16 mouse cellular contexts compared by ENCODE assay signal in genomic region chr3:32970257-32970656, GRCm38 (mm10).
DNase-seq lines count a peak whose midpoint lies in the region; ATAC-seq and TF ChIP-seq lines count a peak whose summit lies in the region.
"Had no signal": no experiment of that assay in that cellular context is flagged by ENCODE, and none has a peak within 500 bp of the region (broad histone marks: within the 10 kb centered on the region; RNA-seq: fewer than 3 reads in every experiment).

No protein-coding gene starts in this region.

- no peak overlapping the region for H3K4me2 ChIP-seq in forebrain, postnatal 0 days (ENCODE audit: low read depth)
- H3K4me2 ChIP-seq in forebrain, embryonic 12.5 days, result no peak overlapping the region
- H3K4me2 ChIP-seq: embryonic facial prominence, embryonic 13.5 days had no signal

- H3K27me3 ChIP-seq in forebrain, postnatal 0 days (ENCODE audit: insufficient read depth, low read length), result no peaks in the 10 kb centered on the region
- no peaks in the 10 kb centered on the region for H3K27me3 ChIP-seq in forebrain, embryonic 12.5 days
- H3K27me3 ChIP-seq: embryonic facial prominence, embryonic 13.5 days had no signal

- no peak overlapping the region for H3K4me3 ChIP-seq in forebrain, postnatal 0 days (ENCODE audit: low read depth, low read length)
- H3K4me3 ChIP-seq in forebrain, embryonic 12.5 days (replicated peaks), result no peak overlapping the region
- H3K4me3 ChIP-seq: embryonic facial prominence, embryonic 13.5 days had no signal

- no peaks in the 10 kb centered on the region for H3K36me3 ChIP-seq in forebrain, postnatal 0 days (ENCODE audit: insufficient read depth)
- H3K36me3 ChIP-seq in forebrain, embryonic 12.5 days (replicated peaks), result no peaks in the 10 kb centered on the region
- H3K36me3 ChIP-seq: embryonic facial prominence, embryonic 13.5 days had no signal

- no peak overlapping the region for H3K9ac ChIP-seq in forebrain, postnatal 0 days
- H3K9ac ChIP-seq in forebrain, embryonic 12.5 days, result no peak overlapping the region
- H3K9ac ChIP-seq: embryonic facial prominence, embryonic 13.5 days had no signal

- no peaks in the 10 kb centered on the region for H3K9me3 ChIP-seq in forebrain, postnatal 0 days (ENCODE audit: low read length)
- no peaks in the 10 kb centered on the region for H3K9me3 ChIP-seq in forebrain, embryonic 12.5 days

- no peaks in the 10 kb centered on the region for H3K4me1 ChIP-seq in forebrain, postnatal 0 days (ENCODE audit: insufficient read depth)
- H3K4me1 ChIP-seq in forebrain, embryonic 12.5 days, result no peaks in the 10 kb centered on the region
- H3K4me1 ChIP-seq: embryonic facial prominence, embryonic 13.5 days had no signal

- no peak for DNase-seq in forebrain, postnatal 0 days
- DNase-seq in brain, adult 2 months (ENCODE audit: low read depth, low spot score), result peak; percentile 49
- peak; percentile 27 for DNase-seq in telencephalon, adult 2 months (ENCODE audit: low read depth, low spot score)
- DNase-seq in layer of hippocampus, adult 11-12 months (ENCODE audit: low spot score), result no peak
- DNase-seq: adrenal gland, adult 2 months; adrenal gland, postnatal 10 days; adrenal gland, postnatal 25 days; cerebellum, adult 11-12 months; cerebellum, adult 2 months; cerebellum, adult 9-10 months; cerebellum, postnatal 10 days; cerebellum, postnatal 25 days had no signal

- 96% methylated on average over 1 of the region's 1 CpGs for WGBS in forebrain, postnatal 0 days
- 93% methylated on average over 1 of the region's 1 CpGs for WGBS in forebrain, embryonic 12.5 days

- TF ChIP-seq CTCF in forebrain, postnatal 0 days (IDR thresholded peaks at IDR 0.05; ENCODE audit: low read depth), result no peak

- H3K27ac ChIP-seq in forebrain, postnatal 0 days (ENCODE audit: low read depth, low read length), result no peak overlapping the region
- H3K27ac ChIP-seq in forebrain, embryonic 12.5 days, result no peak overlapping the region
- H3K27ac ChIP-seq: embryonic facial prominence, embryonic 13.5 days had no signal

- ATAC-seq in forebrain, postnatal 0 days, result peak; percentile 12; the same call in 1 of the 2 replicates
- ATAC-seq in forebrain, embryonic 12.5 days (ENCODE audit: low FRiP score), result no peak
- ATAC-seq: forebrain, embryonic 14.5 days; forebrain, embryonic 16.5 days had no signal

Comparison
In these comparisons a context has a peak if more than half of its experiments do, and no peak if none do; other contexts are left out.
1. DNase-seq: peak in brain, adult 2 months (single experiment) and telencephalon, adult 2 months (single experiment); none in forebrain, postnatal 0 days (single experiment) and layer of hippocampus, adult 11-12 months (single experiment).